Mouse (Mus musculus): Measurements from ENCODE around the gene Myo9a. TPM values are rescaled to one million over a fixed set of nuclear protein-coding genes. Genes with fewer than 3 reads are reported as not detected.

The Myo9a gene
- total and polyA plus RNA-seq, 3 experiments: 3.3 to 131 (median 4.5) TPM

GRCm38 (mm10) chr9:59740593-59740992 is 10.1 kb upstream of the Myo9a start:
- no peak overlapping the region for H3K9ac ChIP-seq (ENCODE audit: control insufficient read depth, low read depth, low read length, poor library complexity, severe bottlenecking)
- no peaks in the 10 kb centered on the region for H3K27me3 ChIP-seq (ENCODE audit: control insufficient read depth in 1 of 2, insufficient read depth in 2 of 2, low read length in 2 of 2)
- H3K27ac ChIP-seq (ENCODE audit: control insufficient read depth, low read depth, low read length): no peak overlapping the region
- no peak overlapping the region for H3K4me3 ChIP-seq (ENCODE audit: control insufficient read depth in 1 of 2, insufficient read depth in 1 of 2, low read depth in 2 of 2, low read length in 2 of 2)
- H3K36me3 ChIP-seq (ENCODE audit: control insufficient read depth in 1 of 2, insufficient read depth in 2 of 2, low read length in 2 of 2): peaks cover 0 to 2% of the 10 kb centered on the region in 2 experiments; a peak in 2 of 4 replicates
- no peaks in the 10 kb centered on the region for H3K79me2 ChIP-seq (ENCODE audit: control insufficient read depth, insufficient read depth, low read length, poor library complexity)
- no peak for DNase-seq (ENCODE audit: low read depth, low spot score)
- H3K9me3 ChIP-seq (replicated peaks; ENCODE audit: insufficient read depth, low read length): no peaks in the 10 kb centered on the region
- TF ChIP-seq MAFK (IDR thresholded peaks at IDR 0.05; ENCODE audit: borderline replicate concordance, low read depth, low read length) (no peak), KAT2A (conservative IDR thresholded peaks at IDR 0.05; ENCODE audit: low read depth, low read length) (no peak), MXI1 (IDR thresholded peaks at IDR 0.05; ENCODE audit: low read depth, low read length) (no peak), TCF12 (IDR thresholded peaks at IDR 0.05; ENCODE audit: low read depth, low read length) (no peak), JUND (IDR thresholded peaks at IDR 0.05; ENCODE audit: low read depth, low read length) (no peak), BHLHE40 (IDR thresholded peaks at IDR 0.05; ENCODE audit: borderline replicate concordance, low read depth, low read length) (no peak), UBTF (IDR thresholded peaks at IDR 0.05; ENCODE audit: borderline replicate concordance, insufficient read depth, low read depth, low read length) (no peak), TBP (IDR thresholded peaks at IDR 0.05; ENCODE audit: low read depth, low read length) (no peak), MAZ (IDR thresholded peaks at IDR 0.05; ENCODE audit: low read depth, low read length) (no peak)
- H3K4me1 ChIP-seq (ENCODE audit: control insufficient read depth in 1 of 2, insufficient read depth in 2 of 2, low read length in 2 of 2): peaks cover 0 to 2% of the 10 kb centered on the region in 2 experiments; a peak in 3 of 4 replicates

GRCm38 (mm10) chr9:59743903-59744302 is 6.8 kb upstream of the Myo9a start:
- Histone ChIP-seq H3K4me1 (ENCODE audit: control insufficient read depth in 1 of 2, insufficient read depth in 2 of 2, low read length in 2 of 2) (peaks cover 3% of the 10 kb centered on the region in 2 experiments; a peak in 3 of 4 replicates), H3K27me3 (ENCODE audit: control insufficient read depth in 1 of 2, insufficient read depth in 2 of 2, low read length in 2 of 2) (no peaks in the 10 kb centered on the region), H3K79me2 (ENCODE audit: control insufficient read depth, insufficient read depth, low read length, poor library complexity) (no peaks in the 10 kb centered on the region), H3K4me3 (ENCODE audit: control insufficient read depth in 1 of 2, insufficient read depth in 1 of 2, low read depth in 2 of 2, low read length in 2 of 2) (no peak overlapping the region), H3K9me3 (replicated peaks; ENCODE audit: insufficient read depth, low read length) (no peaks in the 10 kb centered on the region), H3K36me3 (ENCODE audit: control insufficient read depth in 1 of 2, insufficient read depth in 2 of 2, low read length in 2 of 2) (peaks cover 0 to 6% of the 10 kb centered on the region in 2 experiments; a peak in 2 of 4 replicates), H3K27ac (ENCODE audit: control insufficient read depth, low read depth, low read length) (no peak overlapping the region), H3K9ac (ENCODE audit: control insufficient read depth, low read depth, low read length, poor library complexity, severe bottlenecking) (no peak overlapping the region)
- no peak for DNase-seq (ENCODE audit: low read depth, low spot score)
- no peak for TF ChIP-seq RAD21 (IDR thresholded peaks at IDR 0.05; ENCODE audit: low read depth, low read length)
- TF ChIP-seq MYC (IDR thresholded peaks at IDR 0.05; ENCODE audit: low read depth, low read length): no peak
- TF ChIP-seq ZMIZ1 (IDR thresholded peaks at IDR 0.05; ENCODE audit: low read depth, low read length): no peak
- TF ChIP-seq TAL1 (IDR thresholded peaks at IDR 0.05; ENCODE audit: low read length): no peak
- TF ChIP-seq NRF1 (IDR thresholded peaks at IDR 0.05; ENCODE audit: insufficient read depth, low read depth, low read length, poor library complexity, severe bottlenecking): no peak
- TF ChIP-seq NELFE (IDR thresholded peaks at IDR 0.05; ENCODE audit: low read depth, low read length): no peak
- no peak for TF ChIP-seq SIN3A (IDR thresholded peaks at IDR 0.05; ENCODE audit: low read length)
- no peak for TF ChIP-seq KAT2A (conservative IDR thresholded peaks at IDR 0.05; ENCODE audit: low read depth, low read length)
- no peak for TF ChIP-seq MEF2A (IDR thresholded peaks at IDR 0.05; ENCODE audit: extremely low read depth, insufficient replicate concordance, low read depth, low read length, poor library complexity, severe bottlenecking)
- TF ChIP-seq MAX (IDR thresholded peaks at IDR 0.05; ENCODE audit: low read length): no peak
- no peak for TF ChIP-seq MAZ (IDR thresholded peaks at IDR 0.05; ENCODE audit: low read depth, low read length)
- TF ChIP-seq GATA1 (IDR thresholded peaks at IDR 0.05; ENCODE audit: low read depth, low read length): no peak
- no peak for TF ChIP-seq HCFC1 (IDR thresholded peaks at IDR 0.05; ENCODE audit: low read depth, low read length)
- TF ChIP-seq MYB (IDR thresholded peaks at IDR 0.05; ENCODE audit: low read depth, low read length): no peak
- TF ChIP-seq UBTF (IDR thresholded peaks at IDR 0.05; ENCODE audit: borderline replicate concordance, insufficient read depth, low read depth, low read length): no peak
- TF ChIP-seq ELF1 (IDR thresholded peaks at IDR 0.05; ENCODE audit: low read depth, low read length): no peak
- TF ChIP-seq CHD1 (IDR thresholded peaks at IDR 0.05; ENCODE audit: low read depth, low read length): no peak
- no peak for TF ChIP-seq MXI1 (IDR thresholded peaks at IDR 0.05; ENCODE audit: low read depth, low read length)
- no peak for TF ChIP-seq MAFK (IDR thresholded peaks at IDR 0.05; ENCODE audit: borderline replicate concordance, low read depth, low read length)
